Mouse (Mus musculus): ENCODE data around the gene Mrpl52. TPM values are rescaled to one million over a fixed set of nuclear protein-coding genes. Genes with fewer than 3 reads are reported as not detected.

The Mrpl52 gene
- polyA plus RNA-seq, 1 experiment from 2014 or later: 324 TPM

DNA sequence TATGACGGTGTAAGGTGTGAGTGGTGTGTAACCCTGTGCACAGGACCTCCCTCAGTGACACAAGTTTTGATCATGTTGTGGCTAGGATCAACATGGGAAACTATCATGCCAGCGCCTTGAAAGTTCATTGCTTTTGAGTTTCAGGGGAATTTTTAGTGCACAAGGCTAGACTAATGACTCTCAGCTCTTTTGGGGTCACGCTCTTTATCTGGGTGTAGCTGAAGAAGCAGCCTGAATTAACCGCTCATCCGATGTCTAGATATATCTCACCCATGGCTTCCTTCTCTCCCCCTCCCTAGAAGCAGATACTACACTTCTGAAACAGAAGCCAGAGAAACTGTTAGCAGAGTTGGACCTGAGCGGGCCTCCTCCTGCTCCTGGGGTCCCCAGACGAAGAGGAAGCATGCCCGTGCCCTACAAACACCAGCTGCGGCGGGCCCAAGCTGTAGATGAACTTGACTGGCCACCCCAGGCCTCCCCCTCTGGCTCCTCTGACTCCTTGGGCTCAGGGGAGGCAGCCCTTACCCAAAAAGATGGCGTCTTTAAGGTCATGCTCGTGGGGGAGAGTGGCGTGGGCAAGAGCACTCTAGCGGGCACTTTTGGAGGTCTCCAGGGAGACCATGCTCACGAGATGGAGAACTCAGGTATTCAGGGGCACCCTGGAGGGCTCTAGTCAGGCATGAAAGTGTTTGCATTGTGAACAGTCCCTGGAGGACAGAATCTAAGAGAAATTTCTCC, 50.6 kb downstream of the Mrpl52 start:
- Histone ChIP-seq H3K27ac (ENCODE audit: low read depth) (no peak overlapping the region), H3K4me2 (ENCODE audit: low read length) (no peak overlapping the region), H3K9ac (ENCODE audit: low read length) (no peak overlapping the region), H3K4me3 (ENCODE audit: low read depth, low read length) (no peak overlapping the region), H3K4me1 (replicated peaks; ENCODE audit: control insufficient read depth, insufficient read depth, low read length) (peaks cover 10% of the 10 kb centered on the region; the same call in 1 of the 2 replicates), H3K9me3 (ENCODE audit: control insufficient read depth, low read length) (no peaks in the 10 kb centered on the region), H3K36me3 (ENCODE audit: control insufficient read depth, insufficient read depth, low read length) (no peaks in the 10 kb centered on the region), H3K27me3 (replicated peaks; ENCODE audit: control insufficient read depth, insufficient read depth, low read length) (peaks cover 26% of the 10 kb centered on the region)
- 84% methylated on average over 15 of the region's 15 CpGs for WGBS
- DNase-seq (ENCODE audit: low spot score) (no peak), ATAC-seq (replicated peaks; ENCODE audit: low FRiP score, low TSS enrichment, low read depth) (no peak)

Other genes starting within 250 kb of the Mrpl52 start
- 414 and 449 TPM in 2 replicates for gene Dad1, start 172.8 kb upstream of the Mrpl52 start, polyA plus RNA-seq (2014; fragmentation: Nextera tagmentation; extraction: Ambion mirVana)
- gene Abhd4, start 172.7 kb upstream of the Mrpl52 start, polyA plus RNA-seq (2014; fragmentation: Nextera tagmentation; extraction: Ambion mirVana): 46.9 and 53.5 TPM in 2 replicates
- gene Olfr49, start 142.0 kb upstream of the Mrpl52 start, polyA plus RNA-seq (2014; fragmentation: Nextera tagmentation; extraction: Ambion mirVana): not detected in 2 replicates
- 57.0 and 59.4 TPM in 2 replicates for gene Oxa1l, start 66.1 kb upstream of the Mrpl52 start, polyA plus RNA-seq (2014; fragmentation: Nextera tagmentation; extraction: Ambion mirVana)
- gene Slc7a7, start 9.1 kb upstream of the Mrpl52 start, polyA plus RNA-seq (2014; fragmentation: Nextera tagmentation; extraction: Ambion mirVana): 19.3 and 21.5 TPM in 2 replicates
- gene Mmp14, start 4.7 kb downstream of the Mrpl52 start, polyA plus RNA-seq (2014; fragmentation: Nextera tagmentation; extraction: Ambion mirVana): 129 and 133 TPM in 2 replicates
- gene Lrp10, start 37.2 kb downstream of the Mrpl52 start, polyA plus RNA-seq (2014; fragmentation: Nextera tagmentation; extraction: Ambion mirVana): 43.7 and 50.7 TPM in 2 replicates
- 2.9 and 3.7 TPM in 2 replicates for gene Rem2, start 49.2 kb downstream of the Mrpl52 start, polyA plus RNA-seq (2014; fragmentation: Nextera tagmentation; extraction: Ambion mirVana)
- 89.6 and 99.5 TPM in 2 replicates for gene Prmt5, start 90.6 kb downstream of the Mrpl52 start, polyA plus RNA-seq (2014; fragmentation: Nextera tagmentation; extraction: Ambion mirVana)
- 57.9 and 58.2 TPM in 2 replicates for gene Haus4, start 127.7 kb downstream of the Mrpl52 start, polyA plus RNA-seq (2014; fragmentation: Nextera tagmentation; extraction: Ambion mirVana)
- 14.5 and 19.0 TPM in 2 replicates for gene Ajuba, start 150.6 kb downstream of the Mrpl52 start, polyA plus RNA-seq (2014; fragmentation: Nextera tagmentation; extraction: Ambion mirVana)
- gene 4931414P19Rik, start 179.1 kb downstream of the Mrpl52 start, polyA plus RNA-seq (2014; fragmentation: Nextera tagmentation; extraction: Ambion mirVana): 6.6 and 7.1 TPM in 2 replicates
- gene Psmb5, start 191.1 kb downstream of the Mrpl52 start, polyA plus RNA-seq (2014; fragmentation: Nextera tagmentation; extraction: Ambion mirVana): 395 and 412 TPM in 2 replicates
- not detected in 2 replicates for gene Psmb11, start 194.5 kb downstream of the Mrpl52 start, polyA plus RNA-seq (2014; fragmentation: Nextera tagmentation; extraction: Ambion mirVana)
- not detected in 2 replicates for gene Gm17606, start 214.0 kb downstream of the Mrpl52 start, polyA plus RNA-seq (2014; fragmentation: Nextera tagmentation; extraction: Ambion mirVana)
- 4.0 and 4.9 TPM in 2 replicates for gene Cdh24, start 214.5 kb downstream of the Mrpl52 start, polyA plus RNA-seq (2014; fragmentation: Nextera tagmentation; extraction: Ambion mirVana)

Data from intestine, embryonic 14.5 days (tissue).